Mouse (Mus musculus): Measurements from ENCODE around the gene Atxn2l. TPM values are rescaled to one million over a fixed set of nuclear protein-coding genes. Genes with fewer than 3 reads are reported as not detected.
A peak's percentile ranks its signal among the peaks of the same experiment; 100 is the strongest.

Atxn2l gene
- polyA plus RNA-seq, 1 experiment from 2014 or later: 24.5 TPM

- no peak for ATAC-seq (ENCODE audit: low read depth)
- Histone ChIP-seq H3K9ac (ENCODE audit: low read depth, low read length) (no peak overlapping the region), H3K9me3 (replicated peaks; ENCODE audit: control insufficient read depth, low read length) (no peaks in the 10 kb centered on the region), H3K27ac (ENCODE audit: low read length) (no peak overlapping the region), H3K4me2 (ENCODE audit: low read depth, low read length) (no peak overlapping the region), H3K4me1 (ENCODE audit: control insufficient read depth, low read depth, low read length) (peaks cover 18% of the 10 kb centered on the region), H3K36me3 (ENCODE audit: control insufficient read depth, insufficient read depth) (peaks cover 26% of the 10 kb centered on the region), H3K4me3 (ENCODE audit: low read depth, low read length) (no peak overlapping the region), H3K27me3 (ENCODE audit: control insufficient read depth, insufficient read depth, low read depth, low read length) (no peaks in the 10 kb centered on the region)
- 83% methylated on average over 18 of the region's 18 CpGs for WGBS (ENCODE audit: insufficient replicate concordance)
Measured at GRCm38 (mm10) chr7:126467834-126468627, 35.2 kb downstream of the Atxn2l start.

- ATAC-seq (ENCODE audit: low read depth): peak; percentile 24; the same call in 1 of the 2 replicates
- no peak overlapping the region for H3K9ac ChIP-seq (ENCODE audit: low read depth, low read length)
- H3K4me2 ChIP-seq (ENCODE audit: low read depth, low read length): no peak overlapping the region
- no peaks in the 10 kb centered on the region for H3K9me3 ChIP-seq (replicated peaks; ENCODE audit: control insufficient read depth, low read length)
- H3K4me1 ChIP-seq (ENCODE audit: control insufficient read depth, low read depth, low read length): peaks cover 12% of the 10 kb centered on the region
- H3K4me3 ChIP-seq (ENCODE audit: low read depth, low read length): no peak overlapping the region
- WGBS (ENCODE audit: insufficient replicate concordance): 54% methylated on average over 5 of the region's 5 CpGs
- peaks cover 26% of the 10 kb centered on the region for H3K36me3 ChIP-seq (ENCODE audit: control insufficient read depth, insufficient read depth)
- no peaks in the 10 kb centered on the region for H3K27me3 ChIP-seq (ENCODE audit: control insufficient read depth, insufficient read depth, low read depth, low read length)
- H3K27ac ChIP-seq (ENCODE audit: low read length): no peak overlapping the region
Measured at GRCm38 (mm10) chr7:126467271-126467670, 36.0 kb downstream of the Atxn2l start.

- ATAC-seq (ENCODE audit: low read depth): no peak
- no peaks in the 10 kb centered on the region for H3K27me3 ChIP-seq (ENCODE audit: control insufficient read depth, insufficient read depth, low read depth, low read length)
- no peak overlapping the region for H3K27ac ChIP-seq (ENCODE audit: low read length)
- H3K9me3 ChIP-seq (replicated peaks; ENCODE audit: control insufficient read depth, low read length): no peaks in the 10 kb centered on the region
- peaks cover 26% of the 10 kb centered on the region for H3K36me3 ChIP-seq (ENCODE audit: control insufficient read depth, insufficient read depth)
- peaks cover 12% of the 10 kb centered on the region for H3K4me1 ChIP-seq (ENCODE audit: control insufficient read depth, low read depth, low read length)
- 61% methylated on average over 5 of the region's 5 CpGs for WGBS (ENCODE audit: insufficient replicate concordance)
- no peak overlapping the region for H3K9ac ChIP-seq (ENCODE audit: low read depth, low read length)
- H3K4me2 ChIP-seq (ENCODE audit: low read depth, low read length): no peak overlapping the region
- no peak overlapping the region for H3K4me3 ChIP-seq (ENCODE audit: low read depth, low read length)
Measured at GRCm38 (mm10) chr7:126466707-126467106, 36.5 kb downstream of the Atxn2l start.

- WGBS (ENCODE audit: insufficient replicate concordance): 59% methylated on average over 9 of the region's 9 CpGs
- ATAC-seq (ENCODE audit: low read depth): no peak
- H3K9ac ChIP-seq (ENCODE audit: low read depth, low read length): no peak overlapping the region
- no peak overlapping the region for H3K4me2 ChIP-seq (ENCODE audit: low read depth, low read length)
- peaks cover 12% of the 10 kb centered on the region for H3K4me1 ChIP-seq (ENCODE audit: control insufficient read depth, low read depth, low read length)
- H3K27me3 ChIP-seq (ENCODE audit: control insufficient read depth, insufficient read depth, low read depth, low read length): no peaks in the 10 kb centered on the region
- no peaks in the 10 kb centered on the region for H3K9me3 ChIP-seq (replicated peaks; ENCODE audit: control insufficient read depth, low read length)
- no peak overlapping the region for H3K4me3 ChIP-seq (ENCODE audit: low read depth, low read length)
- H3K27ac ChIP-seq (ENCODE audit: low read length): no peak overlapping the region
- peaks cover 21% of the 10 kb centered on the region for H3K36me3 ChIP-seq (ENCODE audit: control insufficient read depth, insufficient read depth)
Measured at GRCm38 (mm10) chr7:126466116-126466515, 37.1 kb downstream of the Atxn2l start.

- Histone ChIP-seq H3K4me2 (ENCODE audit: low read depth, low read length) (no peak overlapping the region), H3K9ac (ENCODE audit: low read depth, low read length) (no peak overlapping the region), H3K27me3 (ENCODE audit: control insufficient read depth, insufficient read depth, low read depth, low read length) (no peaks in the 10 kb centered on the region), H3K36me3 (ENCODE audit: control insufficient read depth, insufficient read depth) (peaks cover 17% of the 10 kb centered on the region), H3K27ac (ENCODE audit: low read length) (no peak overlapping the region), H3K4me3 (ENCODE audit: low read depth, low read length) (no peak overlapping the region), H3K4me1 (ENCODE audit: control insufficient read depth, low read depth, low read length) (peaks cover 12% of the 10 kb centered on the region), H3K9me3 (replicated peaks; ENCODE audit: control insufficient read depth, low read length) (no peaks in the 10 kb centered on the region)
- 26% methylated on average over 7 of the region's 7 CpGs for WGBS (ENCODE audit: insufficient replicate concordance)
- ATAC-seq (ENCODE audit: low read depth): peak; percentile 49
Measured at GRCm38 (mm10) chr7:126465246-126466030, 37.8 kb downstream of the Atxn2l start.

- ATAC-seq (ENCODE audit: low read depth): no peak
- no peak overlapping the region for H3K4me3 ChIP-seq (ENCODE audit: low read depth, low read length)
- no peak overlapping the region for H3K27ac ChIP-seq (ENCODE audit: low read length)
- 54% methylated on average over 5 of the region's 5 CpGs for WGBS (ENCODE audit: insufficient replicate concordance)
- peaks cover 12% of the 10 kb centered on the region for H3K4me1 ChIP-seq (ENCODE audit: control insufficient read depth, low read depth, low read length)
- no peak overlapping the region for H3K4me2 ChIP-seq (ENCODE audit: low read depth, low read length)
- H3K27me3 ChIP-seq (ENCODE audit: control insufficient read depth, insufficient read depth, low read depth, low read length): no peaks in the 10 kb centered on the region
- no peaks in the 10 kb centered on the region for H3K9me3 ChIP-seq (replicated peaks; ENCODE audit: control insufficient read depth, low read length)
- H3K36me3 ChIP-seq (ENCODE audit: control insufficient read depth, insufficient read depth): peaks cover 17% of the 10 kb centered on the region
- H3K9ac ChIP-seq (ENCODE audit: low read depth, low read length): no peak overlapping the region
Measured at GRCm38 (mm10) chr7:126464836-126465235, 38.4 kb downstream of the Atxn2l start.

- Histone ChIP-seq H3K27ac (ENCODE audit: low read length) (no peak overlapping the region), H3K9ac (ENCODE audit: low read depth, low read length) (no peak overlapping the region)
- 20% methylated on average over 4 of the region's 4 CpGs for WGBS (ENCODE audit: insufficient replicate concordance)
Measured at GRCm38 (mm10) chr7:126464121-126464520, 39.1 kb downstream of the Atxn2l start.

GRCm38 (mm10) chr7:126463547-126463946 lies 39.7 kb downstream of the Atxn2l start:
- no peak overlapping the region for H3K4me2 ChIP-seq (ENCODE audit: low read depth, low read length)
- ATAC-seq (ENCODE audit: low read depth): no peak
- H3K4me1 ChIP-seq (ENCODE audit: control insufficient read depth, low read depth, low read length): peaks cover 12% of the 10 kb centered on the region
- H3K9me3 ChIP-seq (replicated peaks; ENCODE audit: control insufficient read depth, low read length): no peaks in the 10 kb centered on the region
- 64% methylated on average over 4 of the region's 4 CpGs for WGBS (ENCODE audit: insufficient replicate concordance)
- peaks cover 9% of the 10 kb centered on the region for H3K36me3 ChIP-seq (ENCODE audit: control insufficient read depth, insufficient read depth)
- no peak overlapping the region for H3K4me3 ChIP-seq (ENCODE audit: low read depth, low read length)
- H3K27me3 ChIP-seq (ENCODE audit: control insufficient read depth, insufficient read depth, low read depth, low read length): no peaks in the 10 kb centered on the region
- H3K9ac ChIP-seq (ENCODE audit: low read depth, low read length): no peak overlapping the region
- no peak overlapping the region for H3K27ac ChIP-seq (ENCODE audit: low read length)

More at GRCm38 (mm10) chr7:126464121-126464520, 39.1 kb downstream of the Atxn2l start:
- Histone ChIP-seq H3K36me3 (ENCODE audit: control insufficient read depth, insufficient read depth) (peaks cover 14% of the 10 kb centered on the region), H3K4me1 (ENCODE audit: control insufficient read depth, low read depth, low read length) (peaks cover 12% of the 10 kb centered on the region), H3K4me2 (ENCODE audit: low read depth, low read length) (no peak overlapping the region), H3K9me3 (replicated peaks; ENCODE audit: control insufficient read depth, low read length) (no peaks in the 10 kb centered on the region), H3K4me3 (ENCODE audit: low read depth, low read length) (no peak overlapping the region), H3K27me3 (ENCODE audit: control insufficient read depth, insufficient read depth, low read depth, low read length) (no peaks in the 10 kb centered on the region)
- no peak for ATAC-seq (ENCODE audit: low read depth)

GRCm38 (mm10) chr7:126463004-126463403 lies 40.2 kb downstream of the Atxn2l start, which contains the start of gene Atp2a1:
Gene Atp2a1, minus strand, starts transcription at chr7:126463108.
- no peak within 1 kb of the TSS for H3K27ac ChIP-seq (ENCODE audit: low read length)
- no peaks in the 10 kb centered on the region for H3K9me3 ChIP-seq (replicated peaks; ENCODE audit: control insufficient read depth, low read length)
- H3K9ac ChIP-seq (ENCODE audit: low read depth, low read length): no peak within 1 kb of the TSS
- WGBS (ENCODE audit: insufficient replicate concordance): 58% methylated on average over 5 of the region's 5 CpGs
- H3K4me3 ChIP-seq (ENCODE audit: low read depth, low read length): no peak within 1 kb of the TSS
- no peak within 1 kb of the TSS for H3K4me2 ChIP-seq (ENCODE audit: low read depth, low read length)
- no peak for ATAC-seq (ENCODE audit: low read depth)
- H3K4me1 ChIP-seq (ENCODE audit: control insufficient read depth, low read depth, low read length): peaks cover 12% of the 10 kb centered on the region
- peaks cover 6% of the 10 kb centered on the region for H3K36me3 ChIP-seq (ENCODE audit: control insufficient read depth, insufficient read depth)
- no peaks in the 10 kb centered on the region for H3K27me3 ChIP-seq (ENCODE audit: control insufficient read depth, insufficient read depth, low read depth, low read length)
